Mouse (Mus musculus) limb, embryonic 13.5 days (tissue): ENCODE data around the gene Rpl9-ps1. TPM values are rescaled to one million over a fixed set of nuclear protein-coding genes. Genes with fewer than 3 reads are reported as not detected.

Source experiments
- ATAC-seq: fragments of 200-750 bp; cut with Nextera tagmentation; 2 replicates; pipeline ENCODE4 v1.8.0; 2017; ENCODE audit warnings: low read depth, moderate number of reproducible peaks, moderate TSS enrichment; ENCODE audit not compliant: low FRiP score
- H3K27ac ChIP-seq: fragments of 300-500 bp; sonication (generic); 2 replicates; pipeline ENCODE4 v1.5.1; 2015; ENCODE audit warnings: inconsistent platforms, mild to moderate bottlenecking, moderate library complexity
- H3K27me3 ChIP-seq: fragments of 300-500 bp; sonication (generic); 2 replicates; pipeline ENCODE4 v1.6.1; 2015; ENCODE audit warnings: mild to moderate bottlenecking, inconsistent platforms
- H3K36me3 ChIP-seq: fragments of 300-500 bp; sonication (generic); 2 replicates; pipeline ENCODE4 v1.6.1; 2015; ENCODE audit warnings: inconsistent platforms, mild to moderate bottlenecking, moderate library complexity
- H3K4me1 ChIP-seq: fragments of 300-500 bp; sonication (generic); 2 replicates; pipeline ENCODE4 v1.6.1; 2015; ENCODE audit warnings: inconsistent platforms
- H3K4me2 ChIP-seq: fragments of 300-500 bp; sonication (generic); replicated peaks from 2 replicates; pipeline ENCODE4 v1.6.1; 2015; ENCODE audit warnings: inconsistent platforms, mild to moderate bottlenecking, moderate library complexity
- H3K4me3 ChIP-seq: fragments of 300-500 bp; sonication (generic); 2 replicates; pipeline ENCODE4 v1.5.1; 2015; ENCODE audit warnings: moderate library complexity, mild to moderate bottlenecking, inconsistent platforms
- H3K9ac ChIP-seq: fragments of 300-500 bp; sonication (generic); 2 replicates; pipeline ENCODE4 v1.6.1; 2015; ENCODE audit warnings: mild to moderate bottlenecking, inconsistent platforms
- H3K9me3 ChIP-seq: fragments of 300-500 bp; sonication (generic); 2 replicates; pipeline ENCODE4 v1.6.1; 2016; ENCODE audit warnings: inconsistent platforms
- WGBS: fragments of 180-500 bp; shearing (Covaris S2); methylation state at CpG from one replicate; pipeline ENCODE4 v1.1.7; 2015; 5-methylcytosine and 5-hydroxymethylcytosine counted together
- polyA plus RNA-seq: library from polyadenylated mRNA; unstranded; fragments of >200 nt; fragmentation: Nextera tagmentation; extraction: Ambion mirVana; gene quantifications from 2 replicates; pipeline ENCODE4 v1.2.1, GENCODE M21; 2015

Gene Rpl9-ps1
- not detected in 2 replicates for polyA plus RNA-seq

GRCm38 (mm10) chr11:83645521-83645920 lies at the start of gene Rpl9-ps1:
TSS of gene Rpl9-ps1 (minus strand) at chr11:83645621.
- H3K4me3 ChIP-seq: no peak within 1 kb of the TSS
- 82% methylated on average over 1 of the region's 1 CpGs for WGBS
- H3K27ac ChIP-seq: no peak within 1 kb of the TSS
- H3K36me3 ChIP-seq: no peaks in the 10 kb centered on the region
- no peaks in the 10 kb centered on the region for H3K9me3 ChIP-seq
- no peaks in the 10 kb centered on the region for H3K4me1 ChIP-seq
- H3K27me3 ChIP-seq: no peaks in the 10 kb centered on the region
- ATAC-seq: no peak
- no peak within 1 kb of the TSS for H3K9ac ChIP-seq
- no peak within 1 kb of the TSS for H3K4me2 ChIP-seq

DNA sequence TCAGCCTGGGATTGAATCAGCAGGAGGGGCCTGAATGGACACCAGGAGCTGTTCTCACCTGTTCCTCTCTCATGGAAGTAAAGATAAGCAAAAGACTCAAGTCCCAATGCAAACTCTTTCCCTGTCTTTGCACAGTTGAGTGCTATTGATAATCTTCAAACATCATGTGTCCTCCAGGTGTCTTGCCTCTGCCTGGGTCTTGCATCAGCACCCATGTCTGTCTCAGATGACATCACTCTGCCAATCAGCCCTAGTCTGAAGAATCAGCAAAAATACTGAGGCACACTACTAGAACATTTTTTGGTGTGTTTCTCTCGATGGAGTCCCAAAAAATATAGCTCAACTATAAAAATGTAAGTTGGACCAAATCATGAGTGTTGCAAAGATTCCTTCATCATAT lies 46.6 kb upstream of the Rpl9-ps1 start:
- ATAC-seq: no peak
- Histone ChIP-seq H3K36me3 (no peaks in the 10 kb centered on the region), H3K4me3 (no peak overlapping the region), H3K27me3 (no peaks in the 10 kb centered on the region), H3K4me2 (no peak overlapping the region), H3K9ac (no peak overlapping the region), H3K9me3 (no peaks in the 10 kb centered on the region), H3K4me1 (no peaks in the 10 kb centered on the region), H3K27ac (no peak overlapping the region)
- 70% methylated on average over 1 of the region's 1 CpGs for WGBS

DNA sequence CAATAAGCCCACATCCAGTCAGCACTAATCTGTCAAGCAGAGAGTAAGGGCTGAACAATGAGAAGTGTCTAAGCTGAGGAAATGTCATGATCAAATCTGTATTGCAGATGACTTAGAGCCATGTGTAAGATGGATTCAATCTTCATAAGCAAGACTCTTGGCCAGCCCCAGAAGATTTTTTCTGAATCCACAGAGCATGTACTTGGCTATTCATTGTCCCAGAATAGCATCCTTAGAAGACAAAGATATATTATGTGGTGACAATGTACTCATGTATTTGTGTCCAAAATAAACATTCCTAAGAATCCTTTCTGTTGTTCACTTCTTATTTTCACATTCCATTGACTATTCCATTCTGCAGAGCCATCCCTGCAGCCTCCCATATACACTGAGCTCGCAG lies 44.5 kb upstream of the Rpl9-ps1 start:
- H3K9me3 ChIP-seq: no peaks in the 10 kb centered on the region
- no peak overlapping the region for H3K4me2 ChIP-seq
- H3K4me3 ChIP-seq: no peak overlapping the region
- no peaks in the 10 kb centered on the region for H3K36me3 ChIP-seq
- no peak overlapping the region for H3K9ac ChIP-seq
- no peak overlapping the region for H3K27ac ChIP-seq
- ATAC-seq: no peak
- no peaks in the 10 kb centered on the region for H3K27me3 ChIP-seq
- WGBS: 78% methylated on average over 1 of the region's 1 CpGs
- no peaks in the 10 kb centered on the region for H3K4me1 ChIP-seq

DNA sequence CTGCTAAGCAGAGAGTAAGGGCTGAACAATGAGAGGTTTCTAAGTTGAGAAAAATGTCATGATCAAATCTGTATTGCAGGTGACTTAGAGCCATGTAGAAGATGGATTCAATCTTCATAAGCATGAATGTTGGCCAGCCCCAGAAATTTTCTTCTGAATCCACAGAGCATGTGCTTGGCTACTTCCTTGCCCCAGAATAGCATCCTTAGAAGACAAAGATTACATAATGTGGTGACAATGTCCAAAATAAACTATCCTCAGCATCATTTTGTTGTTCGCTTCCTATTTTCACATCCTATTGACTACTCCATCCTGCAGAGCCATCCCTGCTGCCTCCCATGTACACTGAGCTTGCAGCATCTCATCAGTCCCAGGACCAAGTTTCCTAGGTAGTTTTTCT lies 30.2 kb upstream of the Rpl9-ps1 start:
- Histone ChIP-seq H3K4me3 (no peak overlapping the region), H3K27ac (no peak overlapping the region), H3K4me2 (no peak overlapping the region), H3K4me1 (no peaks in the 10 kb centered on the region), H3K9ac (no peak overlapping the region), H3K36me3 (no peaks in the 10 kb centered on the region), H3K9me3 (no peaks in the 10 kb centered on the region), H3K27me3 (no peaks in the 10 kb centered on the region)
- 88% methylated on average over 1 of the region's 1 CpGs for WGBS
- ATAC-seq: no peak

GRCm38 (mm10) chr11:83671743-83672142 lies 26.3 kb upstream of the Rpl9-ps1 start:
- Histone ChIP-seq H3K4me2 (no peak overlapping the region), H3K4me1 (no peaks in the 10 kb centered on the region), H3K9ac (no peak overlapping the region), H3K36me3 (no peaks in the 10 kb centered on the region), H3K27ac (no peak overlapping the region), H3K27me3 (no peaks in the 10 kb centered on the region), H3K9me3 (no peaks in the 10 kb centered on the region), H3K4me3 (no peak overlapping the region)
- no peak for ATAC-seq

- Histone ChIP-seq H3K27me3 (no peaks in the 10 kb centered on the region), H3K4me3 (no peak overlapping the region), H3K4me1 (no peaks in the 10 kb centered on the region), H3K27ac (no peak overlapping the region), H3K4me2 (no peak overlapping the region), H3K9me3 (no peaks in the 10 kb centered on the region), H3K36me3 (no peaks in the 10 kb centered on the region), H3K9ac (no peak overlapping the region)
- no peak for ATAC-seq
- 73% methylated on average over 5 of the region's 5 CpGs for WGBS
These were observed 18.1 kb upstream of the Rpl9-ps1 start for GRCm38 (mm10) chr11:83663532-83663931.

DNA sequence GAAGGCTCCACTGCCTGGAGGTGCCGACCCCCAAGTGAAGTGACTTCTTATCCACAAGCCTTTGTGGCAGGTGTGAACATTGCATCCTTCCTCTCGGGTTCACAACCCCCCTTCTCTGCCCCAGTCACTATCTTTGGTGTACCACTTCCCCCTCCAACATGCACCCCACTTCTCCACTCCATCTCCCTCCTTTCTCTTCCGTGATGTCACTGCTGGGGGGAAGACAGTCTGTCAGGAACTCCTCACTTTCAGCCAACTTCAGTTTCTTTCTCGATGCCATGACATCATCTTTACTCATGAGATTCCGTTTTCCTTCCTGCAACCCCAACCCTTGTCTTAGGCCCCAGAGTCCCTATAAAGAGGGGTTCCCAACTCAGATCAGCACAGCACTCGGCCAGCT lies 16.8 kb upstream of the Rpl9-ps1 start, which contains the start of gene Ccl4:
Gene Ccl4 (plus strand): TSS at position 381 of the 400 bp plus-strand sequence.
- ATAC-seq: no peak
- Histone ChIP-seq H3K27ac (no peak within 1 kb of the TSS), H3K4me2 (no peak within 1 kb of the TSS), H3K4me1 (no peaks in the 10 kb centered on the region), H3K36me3 (no peaks in the 10 kb centered on the region), H3K27me3 (no peaks in the 10 kb centered on the region), H3K9ac (no peak within 1 kb of the TSS), H3K4me3 (no peak within 1 kb of the TSS), H3K9me3 (no peaks in the 10 kb centered on the region)
- 78% methylated on average over 6 of the region's 6 CpGs for WGBS

- no peaks in the 10 kb centered on the region for H3K27me3 ChIP-seq
- 71% methylated on average over 6 of the region's 6 CpGs for WGBS
- no peaks in the 10 kb centered on the region for H3K4me1 ChIP-seq
- H3K9ac ChIP-seq: no peak overlapping the region
- no peaks in the 10 kb centered on the region for H3K36me3 ChIP-seq
- H3K27ac ChIP-seq: no peak overlapping the region
- H3K9me3 ChIP-seq: no peaks in the 10 kb centered on the region
- H3K4me3 ChIP-seq: no peak overlapping the region
- no peak for ATAC-seq
- no peak overlapping the region for H3K4me2 ChIP-seq
These were observed 13.4 kb upstream of the Rpl9-ps1 start for GRCm38 (mm10) chr11:83658797-83659196.

- no peaks in the 10 kb centered on the region for H3K4me1 ChIP-seq
- WGBS: 73% methylated on average over 3 of the region's 3 CpGs
These were observed 12.1 kb upstream of the Rpl9-ps1 start for GRCm38 (mm10) chr11:83657508-83657907.

DNA sequence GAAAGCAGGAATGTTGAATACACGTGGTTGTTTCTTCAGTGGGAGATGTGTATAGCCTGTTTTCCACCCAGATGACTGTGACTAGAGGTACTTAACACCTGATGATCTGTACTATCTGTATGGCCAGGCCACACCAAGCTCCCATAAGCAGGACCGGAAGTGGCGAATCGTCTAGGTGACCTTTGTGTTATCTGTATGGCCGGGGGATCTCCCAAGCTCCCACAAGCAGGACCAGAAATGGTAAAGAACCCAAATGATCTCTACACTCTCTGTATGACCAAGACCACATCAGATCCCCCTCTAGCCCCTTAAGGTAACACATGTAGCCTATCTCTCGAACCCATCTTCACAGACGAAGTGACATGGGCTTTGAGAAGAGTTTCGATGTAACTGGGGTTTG lies 9.2 kb upstream of the Rpl9-ps1 start:
- Histone ChIP-seq H3K27me3 (no peaks in the 10 kb centered on the region), H3K36me3 (no peaks in the 10 kb centered on the region), H3K27ac (no peak overlapping the region), H3K9ac (no peak overlapping the region), H3K4me2 (no peak overlapping the region), H3K9me3 (no peaks in the 10 kb centered on the region), H3K4me1 (no peaks in the 10 kb centered on the region), H3K4me3 (no peak overlapping the region)
- no peak for ATAC-seq
- 87% methylated on average over 8 of the region's 8 CpGs for WGBS

More at GRCm38 (mm10) chr11:83657508-83657907, 12.1 kb upstream of the Rpl9-ps1 start:
- H3K4me2 ChIP-seq: no peak overlapping the region
- no peak overlapping the region for H3K9ac ChIP-seq
- no peak for ATAC-seq
- H3K27ac ChIP-seq: no peak overlapping the region
- no peak overlapping the region for H3K4me3 ChIP-seq
- no peaks in the 10 kb centered on the region for H3K36me3 ChIP-seq
- H3K27me3 ChIP-seq: no peaks in the 10 kb centered on the region
- H3K9me3 ChIP-seq: no peaks in the 10 kb centered on the region

GRCm38 (mm10) chr11:83649305-83649841 lies 4.0 kb upstream of the Rpl9-ps1 start, which contains the start of gene Ccl3:
TSS of gene Ccl3 (minus strand) at chr11:83649355.
- H3K9ac ChIP-seq: no peak within 1 kb of the TSS
- H3K27me3 ChIP-seq: no peaks in the 10 kb centered on the region
- no peaks in the 10 kb centered on the region for H3K9me3 ChIP-seq
- H3K36me3 ChIP-seq: no peaks in the 10 kb centered on the region
- H3K4me2 ChIP-seq: no peak within 1 kb of the TSS
- no peak for ATAC-seq
- 79% methylated on average over 8 of the region's 8 CpGs for WGBS
- H3K4me3 ChIP-seq: no peak within 1 kb of the TSS
- no peaks in the 10 kb centered on the region for H3K4me1 ChIP-seq
- no peak within 1 kb of the TSS for H3K27ac ChIP-seq

- H3K4me3 ChIP-seq: no peak overlapping the region
- no peak for ATAC-seq
- WGBS: 88% methylated on average over 6 of the region's 6 CpGs
These were observed 1.1 kb upstream of the Rpl9-ps1 start for GRCm38 (mm10) chr11:83646356-83647149.

DNA sequence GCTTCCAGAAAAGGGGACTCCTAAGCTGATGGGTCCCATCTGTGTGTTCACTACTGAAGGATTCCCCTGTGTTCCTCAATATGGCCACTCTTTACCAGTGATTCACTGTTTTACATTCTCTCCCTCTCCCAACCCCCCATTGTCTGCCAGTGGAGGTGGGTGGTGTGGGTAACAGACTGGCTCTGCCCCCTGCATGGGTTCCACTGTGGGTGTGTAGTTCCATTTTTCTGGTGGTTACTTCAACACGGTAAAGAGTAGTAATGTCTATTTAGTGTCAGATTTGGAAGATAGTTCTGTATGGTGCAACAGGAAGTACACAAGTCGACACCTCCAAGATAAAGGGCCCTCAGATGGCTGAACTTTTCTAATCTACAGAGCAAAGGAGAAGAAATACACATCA lies 4.2 kb downstream of the Rpl9-ps1 start:
- Histone ChIP-seq H3K27me3 (no peaks in the 10 kb centered on the region), H3K4me1 (no peaks in the 10 kb centered on the region), H3K4me3 (no peak overlapping the region), H3K36me3 (no peaks in the 10 kb centered on the region), H3K27ac (no peak overlapping the region), H3K9ac (no peak overlapping the region), H3K4me2 (no peak overlapping the region), H3K9me3 (no peaks in the 10 kb centered on the region)
- 79% methylated on average over 2 of the region's 2 CpGs for WGBS
- no peak for ATAC-seq

More at GRCm38 (mm10) chr11:83646356-83647149, 1.1 kb upstream of the Rpl9-ps1 start:
- no peak overlapping the region for H3K27ac ChIP-seq
- no peaks in the 10 kb centered on the region for H3K27me3 ChIP-seq
- H3K4me2 ChIP-seq: no peak overlapping the region
- no peak overlapping the region for H3K9ac ChIP-seq
- H3K4me1 ChIP-seq: no peaks in the 10 kb centered on the region
- H3K36me3 ChIP-seq: no peaks in the 10 kb centered on the region
- no peaks in the 10 kb centered on the region for H3K9me3 ChIP-seq
